Mouse (Mus musculus): ENCODE results near the gene Nradd.

DNA sequence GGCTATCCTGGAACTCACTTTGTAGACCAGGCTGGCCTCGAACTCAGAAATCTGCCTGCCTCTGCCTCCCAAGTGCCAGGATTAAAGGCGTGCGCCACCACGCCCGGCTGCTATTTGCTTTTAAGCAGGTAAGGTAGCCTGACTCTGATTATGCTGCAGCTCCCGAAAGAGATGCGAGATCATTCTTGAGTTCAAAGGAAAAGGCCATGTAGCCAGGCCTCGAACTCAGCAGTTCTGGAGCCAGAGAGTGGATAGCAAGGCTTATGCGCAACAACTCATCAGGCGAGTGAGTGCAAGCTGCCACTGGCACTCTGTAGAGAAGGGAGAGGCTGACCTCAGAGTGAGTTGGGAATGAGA, 31.4 kb upstream of the Nradd start:
- TF ChIP-seq CTCF (IDR thresholded peaks at IDR 0.05; ENCODE audit: low read depth, low read length), result no peak
- no peak for TF ChIP-seq GATA1 (IDR thresholded peaks at IDR 0.05; ENCODE audit: borderline replicate concordance, low read length)
- no peak for TF ChIP-seq TAL1 (conservative IDR thresholded peaks at IDR 0.05; ENCODE audit: low read depth, low read length)
- no peak for TF ChIP-seq GATA2 (IDR thresholded peaks at IDR 0.05; ENCODE audit: borderline replicate concordance, low read depth, low read length)
